Mouse (Mus musculus) CH12.LX (cell line): ENCODE data around the gene Etd. TPM values are rescaled to one million over a fixed set of nuclear protein-coding genes. Genes with fewer than 3 reads are reported as not detected.
"Not testable (repeated sequence)": the region's sequence is repeated elsewhere in the genome, so short reads cannot be mapped to it uniquely, and the experiment has no call there.

Experiments used
- DNase-seq: peaks from one replicate; pipeline ENCODE4 v3.0.0-alpha.2; 2013; ENCODE audit errors: extremely low read depth
- H3K27ac ChIP-seq: 2 replicates; pipeline ENCODE4 v1.5.1; 2012; ENCODE audit warnings: low read depth, mild to moderate bottlenecking, control low read depth, moderate library complexity; ENCODE audit not compliant: insufficient read depth
- H3K27me3 ChIP-seq: replicated peaks from 2 replicates; pipeline ENCODE3; 2012; ENCODE audit warnings: inconsistent platforms
- H3K36me3 ChIP-seq, 2 experiments: replicated peaks in 1 of 2; 2 replicates each; pipeline versions ENCODE3 to v1.6.1; 2012; ENCODE audit warnings: inconsistent platforms in 1 of 2, low read length in 1 of 2, mild to moderate bottlenecking in 1 of 2, mixed read lengths in 1 of 2, moderate library complexity in 1 of 2; ENCODE audit not compliant: control insufficient read depth in 1 of 2, insufficient read depth in 1 of 2
- H3K4me1 ChIP-seq, 2 experiments: 2 replicates each; pipeline ENCODE4 v1.6.1; 2012; ENCODE audit warnings: inconsistent platforms in 1 of 2, moderate library complexity in 1 of 2; ENCODE audit not compliant: insufficient read depth in 2 of 2, control insufficient read depth in 1 of 2
- H3K4me2 ChIP-seq: 2 replicates; pipeline ENCODE4 v1.6.1; 2012; ENCODE audit warnings: low read depth, mild to moderate bottlenecking, control low read depth; ENCODE audit not compliant: poor library complexity, insufficient read depth, severe bottlenecking
- H3K4me3 ChIP-seq, 3 experiments: fragments of 150-350 bp in 1 of 3; sonication (generic) in 1 of 3; replicated peaks in 1 of 3; 2 replicates each; pipeline versions ENCODE3 to v1.5.1; 2011 to 2012; ENCODE audit warnings: low read depth in 2 of 3, low read length in 2 of 3, mild to moderate bottlenecking in 2 of 3, moderate library complexity in 2 of 3, control low read depth in 1 of 3, improper control_type of control experiment in 1 of 3, inconsistent platforms in 1 of 3, mixed read lengths in 1 of 3; ENCODE audit not compliant: poor library complexity in 1 of 3
- H3K79me2 ChIP-seq: replicated peaks from 2 replicates; pipeline ENCODE4 v1.6.1; 2012; ENCODE audit warnings: mild to moderate bottlenecking, moderate library complexity; ENCODE audit not compliant: control insufficient read depth, poor library complexity, insufficient read depth, severe bottlenecking; ENCODE audit errors: extremely low read depth
- H3K9ac ChIP-seq: 2 replicates; pipeline ENCODE4 v1.6.1; 2012; ENCODE audit warnings: low read depth, mild to moderate bottlenecking, control low read depth, moderate library complexity; ENCODE audit not compliant: insufficient read depth
- H3K9me3 ChIP-seq: replicated peaks from 2 replicates; pipeline ENCODE3; 2012; ENCODE audit warnings: low read length, inconsistent platforms, mixed read lengths
- CHD1 ChIP-seq: IDR thresholded peaks from 2 replicates; pipeline ENCODE4 v1.6.1; 2012; ENCODE audit warnings: low read depth, low read length, improper control_type of control experiment, inconsistent platforms
- CTCF ChIP-seq, 2 experiments: IDR thresholded peaks in 1 of 2; conservative IDR thresholded peaks in 1 of 2; 2 replicates each; pipeline ENCODE4 v1.5.1; 2011 to 2012; ENCODE audit warnings: low read depth in 2 of 2, low read length in 2 of 2, improper control_type of control experiment in 1 of 2, inconsistent platforms in 1 of 2, mild to moderate bottlenecking in 1 of 2, moderate library complexity in 1 of 2
- MAFK ChIP-seq: IDR thresholded peaks from 2 replicates; pipeline ENCODE4 v1.6.1; 2011; ENCODE audit warnings: low read length, improper control_type of control experiment; ENCODE audit not compliant: insufficient replicate concordance
- POLR2A ChIP-seq: IDR thresholded peaks from 2 replicates; pipeline ENCODE4 v1.6.1; 2011; ENCODE audit warnings: low read depth, mild to moderate bottlenecking, improper control_type of control experiment, low read length
- POLR2AphosphoS2 ChIP-seq: IDR thresholded peaks from 2 replicates; pipeline ENCODE4 v1.6.1; 2011; ENCODE audit warnings: low read depth, low read length, improper control_type of control experiment
- RAD21 ChIP-seq: IDR thresholded peaks from 2 replicates; pipeline ENCODE4 v1.6.1; 2011; ENCODE audit warnings: low read depth, mild to moderate bottlenecking, low read length, improper control_type of control experiment, moderate library complexity
- SMC3 ChIP-seq: IDR thresholded peaks from 2 replicates; pipeline ENCODE4 v1.6.1; 2011; ENCODE audit warnings: low read depth, low read length, improper control_type of control experiment
- dilution Hi-C: fragments of 300-500 bp; cut with MboI; formaldehyde crosslinking; loops from 2 replicates; pipeline ENCODE4 v1.14.3; 2020; ENCODE audit warnings: low sequenced_read_pairs; ENCODE audit not compliant: extremely low pct_unique_long_range_greater_than_20kb, extremely low pct_ligation_motif_present
- in situ Hi-C: fragments of 300-500 bp; cut with MboI; formaldehyde crosslinking; loops from 3 replicates; pipeline ENCODE4 v1.14.3; 2019; ENCODE audit warnings: low sequenced_read_pairs, low pct_ligation_motif_present, low pct_unique_long_range_greater_than_20kb, mixed read lengths
- polyA plus RNA-seq: library from polyadenylated mRNA; unstranded; fragments of >175 nt; gene quantifications from 2 replicates; pipeline ENCODE4 v1.2.1, GENCODE M21; 2012; ENCODE audit warnings: low read depth; ENCODE audit not compliant: insufficient read length
- total RNA-seq, 2 experiments: library from RNA; depleted of rRNA; stranded (reverse); fragments of 300-350 nt in 1 of 2; fragments of >200 nt in 1 of 2; gene quantifications; 2 replicates each; pipeline ENCODE4 v1.2.3; 2012 to 2014

Gene Etd
- total and polyA plus RNA-seq, 3 experiments, result not detected

DNA sequence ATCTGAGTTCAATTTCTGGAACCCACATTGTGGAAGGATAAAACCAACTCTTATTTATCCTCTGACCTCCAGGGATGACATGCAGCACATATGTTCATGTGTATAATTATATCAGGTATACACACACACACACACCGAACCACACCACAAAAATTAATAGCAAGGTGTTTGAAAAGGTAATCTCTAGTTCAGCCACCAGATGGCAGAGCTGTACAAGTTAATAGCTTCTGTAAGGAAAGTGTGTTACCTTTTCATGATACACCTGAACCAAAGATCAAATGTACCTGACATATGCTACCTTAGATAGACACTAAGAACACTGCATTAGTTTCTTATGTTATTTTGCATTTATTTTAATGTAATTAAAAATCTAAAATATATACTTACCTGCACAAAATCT, 1.8 kb upstream of the Etd start:
- DNase-seq, result peak; percentile 7

DNA sequence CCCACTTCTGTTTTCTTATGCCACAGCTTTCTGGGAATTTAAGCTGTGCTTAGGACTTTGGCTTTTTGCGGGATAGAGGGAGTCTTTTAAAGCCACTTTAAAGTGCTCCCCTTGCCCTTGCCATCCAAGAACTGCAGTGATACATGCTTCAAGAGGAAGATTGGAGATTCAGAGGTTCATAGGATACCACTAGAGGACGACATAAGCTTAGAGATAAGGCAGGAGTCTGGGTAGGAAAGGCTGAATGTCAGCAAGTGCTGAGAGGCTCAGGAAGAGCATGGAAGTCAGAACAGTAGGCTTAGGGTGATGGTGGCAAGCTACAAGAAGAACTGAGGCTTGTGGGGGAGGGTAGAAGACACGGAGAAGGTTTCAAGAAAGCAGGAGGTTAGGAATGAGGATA, 24.9 kb downstream of the Etd start:
- H3K36me3 ChIP-seq, result no peaks in the 10 kb centered on the region
- H3K4me2 ChIP-seq, result no peak overlapping the region
- H3K9me3 ChIP-seq, result no peaks in the 10 kb centered on the region
- H3K4me1 ChIP-seq, result no peaks in the 10 kb centered on the region
- no peaks in the 10 kb centered on the region for H3K79me2 ChIP-seq
- no peak for DNase-seq
- H3K9ac ChIP-seq, result no peak overlapping the region
- TF ChIP-seq CTCF (conservative IDR thresholded peaks at IDR 0.05 in 1 of 2, IDR thresholded peaks at IDR 0.05 in 1 of 2; ENCODE audit: low read depth in 2 of 2, low read length in 2 of 2), result peak in 1 of 2 experiments; percentile 36; a peak in 2 of 4 replicates
- no peak for TF ChIP-seq MAFK
- TF ChIP-seq RAD21, result peak; percentile 24
- H3K27ac ChIP-seq, result no peak overlapping the region
- H3K4me3 ChIP-seq, result no peak overlapping the region
- no peaks in the 10 kb centered on the region for H3K27me3 ChIP-seq
- in situ Hi-C loops, result no loop called here
- dilution Hi-C loops, result no loop called here

More for the DNA sequence above, 1.8 kb upstream of the Etd start:
- in situ Hi-C loops, result no loop called here
- H3K27me3 ChIP-seq, result no peaks in the 10 kb centered on the region
- TF ChIP-seq POLR2A (no peak), RAD21 (peak; percentile 49), CTCF (conservative IDR thresholded peaks at IDR 0.05 in 1 of 2, IDR thresholded peaks at IDR 0.05 in 1 of 2; ENCODE audit: low read depth in 2 of 2, low read length in 2 of 2) (peak in 1 of 2 experiments; percentile 61; a peak in 2 of 4 replicates), SMC3 (peak; percentile 31), CHD1 (no peak), POLR2AphosphoS2 (no peak)
- TF ChIP-seq, all 38 proteins: peak for 3
- dilution Hi-C loops, result no loop called here
- H3K79me2 ChIP-seq, result no peaks in the 10 kb centered on the region
- H3K4me2 ChIP-seq, result no peak overlapping the region
- H3K4me1 ChIP-seq, result no peaks in the 10 kb centered on the region
- no peaks in the 10 kb centered on the region for H3K9me3 ChIP-seq
- no peak overlapping the region for H3K27ac ChIP-seq
- no peak overlapping the region for H3K4me3 ChIP-seq
- H3K9ac ChIP-seq, result no peak overlapping the region
- H3K36me3 ChIP-seq, result no peaks in the 10 kb centered on the region

DNA sequence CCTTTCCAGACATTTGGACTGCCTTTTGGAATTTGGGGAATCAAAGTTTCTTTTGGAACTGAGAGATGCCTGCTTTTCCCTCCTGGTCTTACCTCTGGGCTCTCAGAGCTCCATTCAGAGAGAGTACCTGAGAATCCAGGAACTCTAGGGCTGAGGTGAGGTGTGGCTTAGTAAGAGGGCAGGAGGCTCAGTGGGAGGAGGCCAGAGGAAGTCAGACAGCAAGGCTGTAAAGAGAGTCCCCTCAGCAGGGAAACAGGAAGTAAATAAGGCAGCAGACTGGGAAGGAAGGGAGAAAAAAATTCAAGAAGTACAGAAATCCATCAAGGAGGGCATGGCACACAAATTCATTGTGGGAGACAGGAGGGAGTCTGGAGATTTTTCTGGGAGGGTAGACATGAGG, 29.5 kb downstream of the Etd start:
- H3K79me2 ChIP-seq, in situ Hi-C loops, DNase-seq, H3K9ac ChIP-seq, H3K36me3 ChIP-seq, H3K9me3 ChIP-seq, dilution Hi-C loops, H3K4me3 ChIP-seq, H3K27ac ChIP-seq, H3K4me1 ChIP-seq, H3K4me2 ChIP-seq, H3K27me3 ChIP-seq: not testable (repeated sequence)

Other genes starting within 250 kb of the Etd start
- not detected in 2 replicates for gene Plac1, start 194.8 kb upstream of the Etd start, total RNA-seq (2012; rRNA removed)
- not detected in 2 replicates for gene Plac1, start 194.8 kb upstream of the Etd start, total RNA-seq (2014; rRNA removed)
- not detected in 2 replicates for gene Plac1, start 194.8 kb upstream of the Etd start, polyA plus RNA-seq
- 5.2 and 5.4 TPM in 2 replicates for gene Fam122b, start 165.1 kb upstream of the Etd start, total RNA-seq (2012; rRNA removed)
- 16.4 and 18.9 TPM in 2 replicates for gene Fam122b, start 165.1 kb upstream of the Etd start, total RNA-seq (2014; rRNA removed)
- gene Fam122b, start 165.1 kb upstream of the Etd start, polyA plus RNA-seq, result 19.2 and 24.4 TPM in 2 replicates
- not detected in 2 replicates for gene Fam122c, start 161.5 kb upstream of the Etd start, total RNA-seq (2012; rRNA removed)
- gene Fam122c, start 161.5 kb upstream of the Etd start, total RNA-seq (2014; rRNA removed), result not detected in 2 replicates
- gene Fam122c, start 161.5 kb upstream of the Etd start, polyA plus RNA-seq, result not detected in 2 replicates
- 4.4 and 4.6 TPM in 2 replicates for gene Mospd1, start 64.4 kb upstream of the Etd start, total RNA-seq (2012; rRNA removed)
- gene Mospd1, start 64.4 kb upstream of the Etd start, total RNA-seq (2014; rRNA removed), result 14.5 and 15.5 TPM in 2 replicates
- 5.6 and 7.0 TPM in 2 replicates for gene Mospd1, start 64.4 kb upstream of the Etd start, polyA plus RNA-seq
- 2.1 and 2.5 TPM in 2 replicates for gene Rtl8c, start 173.1 kb downstream of the Etd start, total RNA-seq (2012; rRNA removed)
- 1.7 TPM in 1 of 2 replicates, not detected in the other for gene Rtl8c, start 173.1 kb downstream of the Etd start, total RNA-seq (2014; rRNA removed)
- gene Rtl8c, start 173.1 kb downstream of the Etd start, polyA plus RNA-seq, result 5.5 and 6.4 TPM in 2 replicates
- gene Gm14597, start 174.1 kb downstream of the Etd start, total RNA-seq (2012; rRNA removed), result not detected in 2 replicates
- not detected in 2 replicates for gene Gm14597, start 174.1 kb downstream of the Etd start, total RNA-seq (2014; rRNA removed)
- gene Gm14597, start 174.1 kb downstream of the Etd start, polyA plus RNA-seq, result 0.57 TPM in 1 of 2 replicates, not detected in the other
- 0.21 and 0.29 TPM in 2 replicates for gene Rtl8a, start 208.8 kb downstream of the Etd start, total RNA-seq (2012; rRNA removed)
- not detected in 2 replicates for gene Rtl8a, start 208.8 kb downstream of the Etd start, total RNA-seq (2014; rRNA removed)
- gene Rtl8a, start 208.8 kb downstream of the Etd start, polyA plus RNA-seq, result 0.80 and 1.4 TPM in 2 replicates
- not detected in 2 replicates for gene Rtl8b, start 235.5 kb downstream of the Etd start, total RNA-seq (2012; rRNA removed)
- not detected in 2 replicates for gene Rtl8b, start 235.5 kb downstream of the Etd start, total RNA-seq (2014; rRNA removed)
- gene Rtl8b, start 235.5 kb downstream of the Etd start, polyA plus RNA-seq, result not detected in 2 replicates